Mouse (Mus musculus): ENCODE data around the gene Batf2.
"Not testable (repeated sequence)": the region's sequence is repeated elsewhere in the genome, so short reads cannot be mapped to it uniquely, and the experiment has no call there.

The Batf2 gene

GRCm38 (mm10) chr19:6140678-6141393 is at the start of gene Batf2:
Gene Batf2, plus strand, starts transcription at chr19:6140983.
- DNase-seq (ENCODE audit: low read depth): peak; percentile 88

- no peak for DNase-seq (ENCODE audit: low read depth)
Observed at GRCm38 (mm10) chr19:6094119-6094518, 46.7 kb upstream of the Batf2 start, which contains the start of gene AC131692.1. Gene AC131692.1, plus strand, starts transcription at chr19:6094419.

GRCm38 (mm10) chr19:6097847-6098246 is 42.9 kb upstream of the Batf2 start:
- DNase-seq (ENCODE audit: low read depth): no peak

GRCm38 (mm10) chr19:6101186-6101585 is 39.6 kb upstream of the Batf2 start:
- no peak for DNase-seq (ENCODE audit: low read depth)

GRCm38 (mm10) chr19:6102169-6102853 is 38.5 kb upstream of the Batf2 start:
- DNase-seq (ENCODE audit: low read depth): no peak

- no peak for DNase-seq (ENCODE audit: low read depth)
Observed at GRCm38 (mm10) chr19:6104476-6104875, 36.3 kb upstream of the Batf2 start.

GRCm38 (mm10) chr19:6105586-6105985 is 35.2 kb upstream of the Batf2 start, which contains the start of gene Naaladl1:
Gene Naaladl1, plus strand, starts transcription at chr19:6105782.
- no peak for DNase-seq (ENCODE audit: low read depth)

GRCm38 (mm10) chr19:6113116-6113515 is 27.7 kb upstream of the Batf2 start:
- no peak for DNase-seq (ENCODE audit: low read depth)

- no peak for DNase-seq (ENCODE audit: low read depth)
Observed at GRCm38 (mm10) chr19:6116113-6116850, 24.5 kb upstream of the Batf2 start.

GRCm38 (mm10) chr19:6117346-6117985 is 23.3 kb upstream of the Batf2 start:
- DNase-seq (ENCODE audit: low read depth): no peak

GRCm38 (mm10) chr19:6117986-6118676 is 22.7 kb upstream of the Batf2 start, which contains the start of gene Sac3d1:
Gene Sac3d1, minus strand, starts transcription at chr19:6118650.
- peak; percentile 92 for DNase-seq (ENCODE audit: low read depth)

GRCm38 (mm10) chr19:6118677-6119185 is 22.1 kb upstream of the Batf2 start:
- no peak for DNase-seq (ENCODE audit: low read depth)

GRCm38 (mm10) chr19:6121761-6122160 is 19.0 kb upstream of the Batf2 start:
- DNase-seq (ENCODE audit: low read depth): no peak

GRCm38 (mm10) chr19:6123330-6123729 is 17.5 kb upstream of the Batf2 start:
- no peak for DNase-seq (ENCODE audit: low read depth)

GRCm38 (mm10) chr19:6124898-6125297 is 15.9 kb upstream of the Batf2 start:
- no peak for DNase-seq (ENCODE audit: low read depth)

GRCm38 (mm10) chr19:6126289-6126688 is 14.5 kb upstream of the Batf2 start:
- DNase-seq (ENCODE audit: low read depth): peak; percentile 71

- DNase-seq (ENCODE audit: low read depth): no peak
Observed at GRCm38 (mm10) chr19:6126789-6127580, 13.8 kb upstream of the Batf2 start.

- peak; percentile 96 for DNase-seq (ENCODE audit: low read depth)
Observed at GRCm38 (mm10) chr19:6127760-6128341, 12.9 kb upstream of the Batf2 start, which contains the start of gene Snx15. Gene Snx15, minus strand, starts transcription at chr19:6128304.

GRCm38 (mm10) chr19:6130414-6131128 is 10.2 kb upstream of the Batf2 start:
- DNase-seq (ENCODE audit: low read depth): not testable (repeated sequence)
